Mouse (Mus musculus) stomach, embryonic 14.5 days (tissue): ENCODE measurements around the gene Car9. TPM values are rescaled to one million over a fixed set of nuclear protein-coding genes. Genes with fewer than 3 reads are reported as not detected.
A peak's percentile ranks its signal among the peaks of the same experiment; 100 is the strongest.

ENCODE experiments used
- ATAC-seq: fragments of 200-750 bp; cut with Nextera tagmentation; 2 replicates; pipeline ENCODE4 v1.8.0; 2017; ENCODE audit warnings: low read depth, moderate TSS enrichment; ENCODE audit not compliant: insufficient number of reproducible peaks, insufficient read depth, low FRiP score
- H3K27ac ChIP-seq: fragments of 300-500 bp; sonication (generic); 2 replicates; pipeline ENCODE4 v1.5.1; 2014; ENCODE audit warnings: mild to moderate bottlenecking, low read length, moderate library complexity, mixed read lengths
- H3K27me3 ChIP-seq: fragments of 300-500 bp; sonication (generic); 2 replicates; pipeline ENCODE4 v1.6.1; 2014; ENCODE audit warnings: low read length, control low read depth, mixed read lengths; ENCODE audit not compliant: control insufficient read depth, insufficient read depth
- H3K36me3 ChIP-seq: fragments of 300-500 bp; sonication (generic); 2 replicates; pipeline ENCODE4 v1.6.1; 2014; ENCODE audit warnings: mild to moderate bottlenecking, control low read depth, low read length, moderate library complexity, mixed read lengths; ENCODE audit not compliant: control insufficient read depth, insufficient read depth
- H3K4me1 ChIP-seq: fragments of 300-500 bp; sonication (generic); 2 replicates; pipeline ENCODE4 v1.6.1; 2014; ENCODE audit warnings: low read length, control low read depth, mixed read lengths; ENCODE audit not compliant: control insufficient read depth, insufficient read depth
- H3K4me2 ChIP-seq: fragments of 300-500 bp; sonication (generic); replicated peaks from 2 replicates; pipeline ENCODE4 v1.6.1; 2014; ENCODE audit warnings: low read depth, low read length, control low read depth
- H3K4me3 ChIP-seq: fragments of 300-500 bp; sonication (generic); 2 replicates; pipeline ENCODE4 v1.5.1; 2014; ENCODE audit warnings: low read depth, low read length, control low read depth
- H3K9ac ChIP-seq: fragments of 300-500 bp; sonication (generic); replicated peaks from 2 replicates; pipeline ENCODE4 v1.6.1; 2014; ENCODE audit warnings: low read depth, mild to moderate bottlenecking, control low read depth, low read length, moderate library complexity, mixed read lengths
- H3K9me3 ChIP-seq: fragments of 300-500 bp; sonication (generic); 2 replicates; pipeline ENCODE4 v1.6.1; 2016; ENCODE audit warnings: low read depth, low read length, control low read depth; ENCODE audit not compliant: control insufficient read depth
- WGBS: fragments of 180-500 bp; shearing (Covaris S2); extraction: QIAGEN DNeasy Blood & Tissue Kit; methylation state at CpG from one replicate; pipeline ENCODE4 v1.1.7; 2014; 5-methylcytosine and 5-hydroxymethylcytosine counted together
- polyA plus RNA-seq: library from polyadenylated mRNA; unstranded; fragments of >200 nt; fragmentation: Nextera tagmentation; extraction: Ambion mirVana; gene quantifications from 2 replicates; pipeline ENCODE4 v1.2.1, GENCODE M21; 2014

Gene Car9
- polyA plus RNA-seq, 1 experiment from 2014 or later: 2.8 TPM

- Histone ChIP-seq H3K4me1 (peaks cover 14% of the 10 kb centered on the region), H3K4me2 (peak overlapping the region; percentile 86), H3K27me3 (no peaks in the 10 kb centered on the region), H3K36me3 (no peaks in the 10 kb centered on the region), H3K4me3 (peak overlapping the region; percentile 40), H3K27ac (no peak overlapping the region; the same call in 1 of the 2 replicates), H3K9me3 (no peaks in the 10 kb centered on the region), H3K9ac (peak overlapping the region; percentile 39; the same call in 1 of the 2 replicates)
- ATAC-seq: peak; percentile 78
- 4% methylated on average over 13 of the region's 13 CpGs for WGBS
These were observed 1.9 kb downstream of the Car9 start for GRCm38 (mm10) chr4:43508666-43508997.

- Histone ChIP-seq H3K36me3 (no peaks in the 10 kb centered on the region), H3K27ac (peak overlapping the region; percentile 39; the same call in 1 of the 2 replicates), H3K9me3 (no peaks in the 10 kb centered on the region), H3K4me2 (peak overlapping the region; percentile 86), H3K4me3 (peak overlapping the region; percentile 40), H3K9ac (no peak overlapping the region), H3K4me1 (peaks cover 14% of the 10 kb centered on the region), H3K27me3 (no peaks in the 10 kb centered on the region)
- ATAC-seq: no peak
- 46% methylated on average over 9 of the region's 9 CpGs for WGBS
These were observed 2.3 kb downstream of the Car9 start for GRCm38 (mm10) chr4:43509109-43509508.

GRCm38 (mm10) chr4:43511675-43512454 lies 5.1 kb downstream of the Car9 start:
- no peak for ATAC-seq
- 73% methylated on average over 19 of the region's 19 CpGs for WGBS
- no peak overlapping the region for H3K9ac ChIP-seq

GRCm38 (mm10) chr4:43512653-43513052 lies 5.9 kb downstream of the Car9 start:
- no peak overlapping the region for H3K4me3 ChIP-seq
- no peak overlapping the region for H3K4me2 ChIP-seq
- peaks cover 10% of the 10 kb centered on the region for H3K36me3 ChIP-seq
- no peaks in the 10 kb centered on the region for H3K27me3 ChIP-seq
- H3K9me3 ChIP-seq: no peaks in the 10 kb centered on the region
- 66% methylated on average over 7 of the region's 7 CpGs for WGBS
- H3K4me1 ChIP-seq: peaks cover 14% of the 10 kb centered on the region
- no peak for ATAC-seq
- no peak overlapping the region for H3K27ac ChIP-seq
- H3K9ac ChIP-seq: no peak overlapping the region

More at GRCm38 (mm10) chr4:43511675-43512454, 5.1 kb downstream of the Car9 start:
- no peak overlapping the region for H3K4me2 ChIP-seq
- H3K4me1 ChIP-seq: peaks cover 14% of the 10 kb centered on the region
- H3K27me3 ChIP-seq: no peaks in the 10 kb centered on the region
- peaks cover 7% of the 10 kb centered on the region for H3K36me3 ChIP-seq
- H3K4me3 ChIP-seq: no peak overlapping the region
- no peak overlapping the region for H3K27ac ChIP-seq
- no peaks in the 10 kb centered on the region for H3K9me3 ChIP-seq

- H3K27ac ChIP-seq: no peak overlapping the region
- H3K4me3 ChIP-seq: no peak overlapping the region
- no peaks in the 10 kb centered on the region for H3K27me3 ChIP-seq
- no peak for ATAC-seq
- no peaks in the 10 kb centered on the region for H3K9me3 ChIP-seq
- H3K36me3 ChIP-seq: peaks cover 15% of the 10 kb centered on the region
- no peak overlapping the region for H3K4me2 ChIP-seq
- 94% methylated on average over 4 of the region's 4 CpGs for WGBS
- peaks cover 8% of the 10 kb centered on the region for H3K4me1 ChIP-seq
- no peak overlapping the region for H3K9ac ChIP-seq
These were observed 6.5 kb downstream of the Car9 start for GRCm38 (mm10) chr4:43513300-43513699.

- no peak for ATAC-seq
- Histone ChIP-seq H3K4me2 (no peak overlapping the region), H3K27ac (no peak overlapping the region), H3K4me3 (no peak overlapping the region), H3K4me1 (peaks cover 5% of the 10 kb centered on the region; the same call in 1 of the 2 replicates), H3K9me3 (no peaks in the 10 kb centered on the region), H3K9ac (no peak overlapping the region), H3K36me3 (peaks cover 19% of the 10 kb centered on the region), H3K27me3 (no peaks in the 10 kb centered on the region)
- WGBS: 72% methylated on average over 4 of the region's 4 CpGs
These were observed 7.0 kb downstream of the Car9 start for GRCm38 (mm10) chr4:43513791-43514190.

GRCm38 (mm10) chr4:43515764-43516708 lies 9.3 kb downstream of the Car9 start:
- Histone ChIP-seq H3K27me3 (no peaks in the 10 kb centered on the region), H3K9me3 (no peaks in the 10 kb centered on the region), H3K36me3 (peaks cover 25% of the 10 kb centered on the region), H3K4me3 (no peak overlapping the region), H3K4me2 (no peak overlapping the region), H3K27ac (no peak overlapping the region), H3K9ac (no peak overlapping the region), H3K4me1 (peaks cover 4% of the 10 kb centered on the region; the same call in 1 of the 2 replicates)
- WGBS: 67% methylated on average over 11 of the region's 11 CpGs
- ATAC-seq: no peak

GRCm38 (mm10) chr4:43519551-43519950 lies 12.8 kb downstream of the Car9 start:
- WGBS: 31% methylated on average over 10 of the region's 10 CpGs
- Histone ChIP-seq H3K4me2 (peak overlapping the region; percentile 68), H3K9ac (0 out of 2 replicates have a peak overlapping the region, but pooled peaks have one; percentile 1), H3K27ac (no peak overlapping the region), H3K36me3 (peaks cover 25% of the 10 kb centered on the region), H3K27me3 (no peaks in the 10 kb centered on the region), H3K4me3 (peak overlapping the region; percentile 49), H3K9me3 (no peaks in the 10 kb centered on the region), H3K4me1 (peaks cover 19% of the 10 kb centered on the region; the same call in 1 of the 2 replicates)
- ATAC-seq: no peak
